Mouse (Mus musculus) left cerebral cortex, adult 9 months (tissue): ENCODE data around the gene Il11ra1.
"Not testable (repeated sequence)": the region's sequence is repeated elsewhere in the genome, so short reads cannot be mapped to it uniquely, and the experiment has no call there.

Experiments
- DNase-seq, 2 experiments: peaks; one replicate each; pipeline ENCODE4 v3.0.0; 2022; ENCODE audit warnings: low spot score in 2 of 2

Gene Il11ra1

GRCm38 (mm10) chr4:41754797-41755337 lies 55.1 kb downstream of the Il11ra1 start, which contains the start of gene Galt:
TSS of gene Galt (plus strand) at chr4:41755228.
- DNase-seq: peak in 1 of 2 experiments; percentile 61

GRCm38 (mm10) chr4:41755338-41756305 lies 55.8 kb downstream of the Il11ra1 start, which contains the start of gene Sigmar1:
TSS of gene Sigmar1 (minus strand) at chr4:41756157.
- DNase-seq: peak; percentile 56 to 86

- DNase-seq: no peak
Measured at GRCm38 (mm10) chr4:41756440-41756839, 56.7 kb downstream of the Il11ra1 start.

- DNase-seq: no peak
Measured at GRCm38 (mm10) chr4:41757321-41757720, 57.5 kb downstream of the Il11ra1 start.

GRCm38 (mm10) chr4:41758021-41758420 lies 58.2 kb downstream of the Il11ra1 start:
- DNase-seq: no peak

- DNase-seq: no peak
Measured at GRCm38 (mm10) chr4:41758701-41759100, 58.9 kb downstream of the Il11ra1 start.

GRCm38 (mm10) chr4:41759206-41759605 lies 59.4 kb downstream of the Il11ra1 start:
- DNase-seq: no peak

GRCm38 (mm10) chr4:41759656-41760287 lies 60.0 kb downstream of the Il11ra1 start:
- DNase-seq: no peak

- DNase-seq: peak in 1 of 2 experiments; percentile 78
Measured at GRCm38 (mm10) chr4:41760288-41760721, 60.5 kb downstream of the Il11ra1 start.

GRCm38 (mm10) chr4:41760911-41761310 lies 61.1 kb downstream of the Il11ra1 start:
- DNase-seq: no peak

GRCm38 (mm10) chr4:41761680-41762079 lies 61.9 kb downstream of the Il11ra1 start:
- DNase-seq: no peak

- DNase-seq: no peak
Measured at GRCm38 (mm10) chr4:41762099-41762687, 62.4 kb downstream of the Il11ra1 start.

GRCm38 (mm10) chr4:41762688-41763114 lies 62.9 kb downstream of the Il11ra1 start:
- not testable (repeated sequence) for DNase-seq

GRCm38 (mm10) chr4:41763176-41763575 lies 63.4 kb downstream of the Il11ra1 start:
- not testable (repeated sequence) for DNase-seq

GRCm38 (mm10) chr4:41767301-41767700 lies 67.5 kb downstream of the Il11ra1 start:
- DNase-seq: not testable (repeated sequence)

GRCm38 (mm10) chr4:41772946-41773345 lies 73.2 kb downstream of the Il11ra1 start:
- DNase-seq: not testable (repeated sequence)

GRCm38 (mm10) chr4:41773502-41773901 lies 73.7 kb downstream of the Il11ra1 start:
- not testable (repeated sequence) for DNase-seq

- DNase-seq: peak; percentile 60 to 85
Measured at GRCm38 (mm10) chr4:41774002-41774401, 74.2 kb downstream of the Il11ra1 start, which contains the start of gene Ccl27a. TSS of gene Ccl27a (minus strand) at chr4:41774247.

GRCm38 (mm10) chr4:41774506-41774905 lies 74.7 kb downstream of the Il11ra1 start:
- DNase-seq: not testable (repeated sequence)

GRCm38 (mm10) chr4:41775840-41776239 lies 76.1 kb downstream of the Il11ra1 start:
- not testable (repeated sequence) for DNase-seq

- DNase-seq: not testable (repeated sequence)
Measured at GRCm38 (mm10) chr4:41781271-41781670, 81.5 kb downstream of the Il11ra1 start.
